Mouse (Mus musculus): Measurements from ENCODE around the gene Cacna1d.

GRCm38 (mm10) chr14:30200310-30200709 lies 290.9 kb downstream of the Cacna1d start:
- TF ChIP-seq GATA1 (IDR thresholded peaks at IDR 0.05; ENCODE audit: borderline replicate concordance, low read length) (no peak), CTCF (IDR thresholded peaks at IDR 0.05; ENCODE audit: low read depth, low read length) (no peak)

Measured in G1E (cell line).